Mouse (Mus musculus) heart, adult 2 months (tissue): ENCODE results near the gene Phlpp2.

Experiments used
- CTCF ChIP-seq: fragments of 200-600 bp; IDR thresholded peaks from 2 replicates; pipeline ENCODE4 v1.8.1; 2022; ENCODE audit warnings: antibody characterized with exemption, mild to moderate bottlenecking, moderate library complexity
- POLR2A ChIP-seq: fragments of 200-500 bp; IDR thresholded peaks from 2 replicates; pipeline ENCODE4 v1.6.1; 2011; ENCODE audit warnings: mild to moderate bottlenecking, low read depth, low read length, control low read depth; ENCODE audit not compliant: insufficient read depth

DNA sequence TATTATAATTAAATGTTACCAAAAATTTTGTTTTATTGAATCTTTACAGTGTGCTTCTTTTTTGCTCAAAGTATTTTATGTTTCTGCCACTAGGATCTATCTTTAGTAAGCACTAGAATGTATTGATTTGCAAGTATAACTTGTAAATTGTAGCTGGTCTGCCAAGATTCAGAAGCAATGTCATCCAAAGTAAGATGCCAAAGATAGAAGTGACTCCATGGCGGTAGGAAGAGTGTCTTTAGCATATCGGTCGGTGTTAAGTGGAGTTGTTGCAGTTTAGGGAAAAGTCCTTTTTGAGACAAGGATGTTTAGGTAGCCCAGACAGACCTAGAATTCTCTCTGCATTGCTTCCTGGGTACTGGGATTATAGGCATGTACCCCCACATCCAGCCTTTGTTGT is 38.6 kb downstream of the Phlpp2 start:
- TF ChIP-seq POLR2A (no peak), CTCF (no peak)
